Mouse (Mus musculus) brain, adult 10 weeks (tissue): Measurements from ENCODE around the gene Wee2. TPM values are rescaled to one million over a fixed set of nuclear protein-coding genes. Genes with fewer than 3 reads are reported as not detected.

Experiments used
- polyA plus RNA-seq: library from polyadenylated mRNA; stranded (reverse); fragments of 350-450 nt; fragmentation: Illumina TruSeq; extraction: RNeasy Lipid Tissue Mini Kit (QIAGEN cat#74804); gene quantifications from one replicate; pipeline ENCODE4 v1.2.3, GENCODE M21; 2015; ENCODE audit warnings: low read depth, low replicate concordance

Gene Wee2
- 0.45 TPM for polyA plus RNA-seq

DNA sequence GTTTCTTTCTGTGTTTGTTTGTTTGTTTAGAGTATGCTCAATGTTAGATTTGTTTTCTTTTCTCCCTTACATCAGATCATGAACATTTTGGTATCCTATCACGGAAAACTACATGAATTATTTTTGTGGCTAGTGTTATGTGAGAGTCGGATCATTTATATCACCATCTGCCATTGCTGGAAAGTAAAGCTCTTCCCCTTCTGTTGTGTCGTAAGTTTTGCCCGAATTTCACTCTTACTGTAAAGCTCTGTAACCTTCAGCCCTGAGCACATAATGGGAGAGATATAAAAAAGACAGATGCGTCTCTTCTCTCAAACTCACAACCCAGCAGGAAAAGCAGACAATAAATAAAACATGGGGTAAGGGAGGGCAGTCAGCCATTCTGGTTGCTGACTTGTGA lies at the start of gene Wee2:
TSS of gene Wee2 (plus strand) at position 153 of the 400 bp plus-strand sequence.

DNA sequence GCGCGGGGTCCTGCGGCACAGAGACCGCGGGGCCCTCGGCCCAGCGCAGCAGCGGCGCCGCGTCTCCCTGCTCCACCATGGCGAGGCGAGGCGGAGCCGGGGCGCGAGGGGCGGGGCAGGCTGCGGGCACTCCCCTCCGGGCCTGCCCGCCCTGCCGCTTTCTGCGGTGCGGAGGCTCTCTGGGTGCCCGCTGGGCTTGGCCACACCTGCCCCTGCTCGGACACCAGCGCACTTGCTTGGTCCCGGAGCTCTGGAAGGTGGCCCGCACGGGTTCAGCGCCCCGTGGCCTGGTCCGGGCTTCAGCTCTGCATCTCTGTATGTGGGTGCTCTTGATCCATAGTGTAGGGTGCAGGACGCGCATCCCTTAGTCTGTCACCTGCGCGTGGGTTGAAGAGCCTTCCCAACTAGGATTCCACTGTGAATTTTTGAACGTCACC lies 2.8 kb upstream of the Wee2 start, which contains the start of gene E330009J07Rik:
TSS of gene E330009J07Rik (minus strand) at position 89 of the 437 bp plus-strand sequence.

DNA sequence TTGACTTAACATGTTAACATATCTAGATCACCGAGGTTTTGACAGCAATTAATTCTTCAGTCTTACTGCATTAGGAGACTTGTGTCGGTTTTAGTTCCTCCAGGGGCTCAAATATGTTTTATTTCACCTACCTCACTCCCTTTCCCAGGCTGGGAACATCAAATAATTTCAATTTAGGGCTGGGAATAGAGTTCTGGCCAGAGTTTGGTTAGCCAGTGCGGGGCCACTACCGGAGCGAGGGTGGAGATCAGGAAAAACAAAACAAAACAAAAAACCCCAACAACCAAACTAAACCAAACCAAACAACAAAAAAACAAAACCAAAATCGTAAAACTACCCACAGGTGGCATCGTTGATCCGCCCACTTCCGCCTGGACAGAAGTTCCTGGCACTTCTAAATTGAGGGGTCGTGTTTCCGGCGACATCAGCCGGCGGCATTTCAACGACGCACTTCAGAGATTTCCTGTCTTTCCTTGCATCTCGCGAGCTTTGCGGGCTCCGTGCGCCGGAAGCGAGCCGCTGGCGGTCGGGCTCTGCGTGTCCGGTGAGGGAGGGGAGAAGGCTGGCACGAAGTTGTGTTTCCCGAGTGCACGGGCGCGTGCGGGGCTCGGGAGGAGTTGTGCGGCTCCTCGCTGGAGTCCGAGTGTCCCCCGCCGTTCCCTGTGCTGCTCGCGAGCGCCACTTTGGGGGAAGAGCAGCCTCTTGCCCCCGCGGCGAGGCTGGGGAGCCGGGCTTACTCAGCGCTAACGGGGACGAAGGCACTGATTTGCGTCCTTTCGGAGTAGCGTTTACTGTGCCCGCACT lies 32.2 kb downstream of the Wee2 start, which contains the start of gene Ssbp1:
TSS of gene Ssbp1 (plus strand) at position 437 of the 804 bp plus-strand sequence.

DNA sequence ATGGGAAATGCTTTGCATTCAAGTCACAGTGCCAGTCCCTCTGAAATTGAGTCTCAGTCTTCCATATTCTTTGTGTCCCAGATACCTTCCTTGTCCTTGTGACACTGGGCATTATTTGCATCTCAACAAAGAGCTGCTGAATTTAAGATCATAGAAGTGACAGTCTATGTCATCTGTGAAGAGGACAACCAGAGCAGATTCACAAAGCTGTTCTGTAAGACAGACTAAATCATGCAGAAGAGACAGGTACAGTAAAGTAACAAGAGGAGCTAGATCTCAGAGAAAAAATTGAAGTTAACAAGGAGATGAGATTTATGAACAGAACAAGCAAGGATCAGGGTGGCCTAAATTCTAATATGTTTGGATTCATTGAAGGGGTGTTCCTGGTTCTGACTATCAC lies 52.0 kb downstream of the Wee2 start, which contains the start of gene Tas2r137:
TSS of gene Tas2r137 (plus strand) at position 301 of the 400 bp plus-strand sequence.

DNA sequence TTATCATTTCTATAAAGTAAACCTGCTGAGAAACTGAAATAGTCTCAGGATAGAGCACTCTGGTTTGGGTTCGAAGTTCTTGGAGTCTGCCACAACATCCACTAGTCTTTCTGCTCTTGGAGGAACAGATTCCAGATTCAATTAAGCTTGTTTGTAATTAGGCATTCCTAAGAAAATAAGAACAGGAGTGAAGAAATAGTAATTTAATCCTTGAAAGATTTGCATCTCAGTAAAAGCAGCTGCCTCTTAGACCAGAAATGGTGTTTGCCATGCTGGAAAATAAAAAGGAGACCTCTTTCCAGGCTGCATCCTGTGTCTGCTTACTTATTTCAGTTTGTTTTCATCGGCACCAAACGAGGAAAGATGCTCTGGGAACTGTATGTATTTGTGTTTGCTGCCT lies 54.3 kb downstream of the Wee2 start, which contains the start of gene Tas2r108:
TSS of gene Tas2r108 (plus strand) at position 301 of the 400 bp plus-strand sequence.

Other genes with a start within 250 kb of the Wee2 start
- gene Agk, start 113.9 kb upstream of the Wee2 start, polyA plus RNA-seq, result 35.5 TPM
- gene E330009J07Rik, start 3.0 kb upstream of the Wee2 start, polyA plus RNA-seq, result 43.1 TPM
- gene Ssbp1, start 32.3 kb downstream of the Wee2 start, polyA plus RNA-seq, result 48.1 TPM
- not detected for gene Tas2r137, start 52.1 kb downstream of the Wee2 start, polyA plus RNA-seq
- not detected for gene Tas2r108, start 54.4 kb downstream of the Wee2 start, polyA plus RNA-seq
- not detected for gene Prss37, start 80.4 kb downstream of the Wee2 start, polyA plus RNA-seq
- not detected for gene Olfr461, start 116.0 kb downstream of the Wee2 start, polyA plus RNA-seq
- gene Olfr460, start 130.4 kb downstream of the Wee2 start, polyA plus RNA-seq, result not detected
- gene Clec5a, start 146.7 kb downstream of the Wee2 start, polyA plus RNA-seq, result 4.3 TPM
- gene Tas2r138, start 174.2 kb downstream of the Wee2 start, polyA plus RNA-seq, result not detected
- gene Mgam, start 189.7 kb downstream of the Wee2 start, polyA plus RNA-seq, result not detected